Mouse (Mus musculus) brain, embryonic 18.5 days (tissue): Measurements from ENCODE around the gene Tpt1.
"Not testable (repeated sequence)": the region's sequence is repeated elsewhere in the genome, so short reads cannot be mapped to it uniquely, and the experiment has no call there.

Experiments
- DNase-seq: peaks from one replicate; pipeline ENCODE4 v3.0.0-alpha.2; 2012; ENCODE audit warnings: low read depth, low spot score

Tpt1 gene

GRCm38 (mm10) chr14:75844867-75845697 is at the start of gene Tpt1:
Gene Tpt1, plus strand, starts transcription at chr14:75845093.
- peak; percentile 90 for DNase-seq

DNA sequence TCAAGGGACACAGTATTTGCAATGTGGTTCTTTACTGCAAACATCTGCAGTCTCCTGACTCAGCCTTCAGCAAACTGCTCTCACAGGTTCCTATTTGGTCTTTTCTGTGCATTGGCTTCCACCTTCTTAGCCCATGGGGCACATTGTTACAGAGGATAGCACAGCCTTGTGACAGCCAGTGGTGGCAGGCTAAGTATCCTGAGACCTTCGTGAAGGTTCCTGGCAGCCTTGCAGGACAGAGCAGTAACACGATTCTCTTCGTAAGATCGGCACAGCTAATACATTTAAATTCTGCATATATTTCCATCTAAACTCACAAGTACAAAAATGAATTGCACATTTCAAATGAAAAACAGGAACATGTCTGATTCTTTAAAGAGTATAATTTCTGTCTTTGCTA is 49.0 kb upstream of the Tpt1 start:
- DNase-seq: no peak

DNA sequence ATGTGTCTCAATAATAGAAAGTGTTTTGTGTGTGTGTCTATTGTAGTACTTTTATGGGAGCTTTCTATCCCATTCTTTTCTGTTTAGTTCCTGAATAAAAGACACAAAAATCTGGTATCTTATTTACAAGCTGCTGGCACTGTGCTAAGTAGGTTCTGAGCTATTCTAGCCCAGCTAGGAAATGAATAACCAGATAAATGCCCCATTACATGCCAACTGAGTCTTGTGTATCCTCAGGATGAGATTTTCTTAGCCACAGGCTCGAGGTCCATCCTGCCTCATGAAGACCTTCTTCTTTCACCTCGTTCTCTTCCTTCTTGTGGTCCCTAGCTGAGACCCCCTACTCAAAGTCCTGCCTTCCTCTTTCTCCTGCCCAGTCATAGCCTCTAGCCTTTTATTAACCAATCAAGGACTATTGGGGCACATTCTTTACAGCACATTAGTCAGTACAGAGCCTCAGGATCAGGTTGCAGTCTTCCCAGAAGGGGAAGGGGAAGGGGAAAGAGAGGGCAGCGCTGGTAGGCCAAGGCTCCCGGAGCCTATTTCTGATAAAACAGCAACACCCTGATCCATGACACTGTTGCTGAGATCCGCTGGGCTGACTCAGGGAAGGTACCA is 47.0 kb upstream of the Tpt1 start:
- no peak for DNase-seq

DNA sequence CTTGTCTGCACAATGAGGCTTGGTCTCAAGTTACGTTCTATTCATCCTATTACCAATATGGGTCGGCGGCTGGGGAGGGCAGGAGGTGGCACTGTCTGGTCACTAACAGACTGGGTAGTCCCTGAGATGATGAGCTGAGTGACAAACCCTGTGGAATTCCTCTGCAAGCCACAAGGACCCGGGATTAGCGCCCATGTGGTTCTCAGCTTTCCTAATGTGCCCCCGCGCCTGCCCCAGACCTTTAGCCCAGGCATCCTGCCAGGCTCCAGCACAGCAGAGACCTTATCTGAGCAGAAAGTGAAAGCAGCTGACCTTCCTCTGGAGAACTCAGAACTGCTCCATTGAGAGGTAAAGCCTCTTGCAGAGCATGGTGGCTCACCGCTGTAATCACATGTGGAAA is 37.1 kb upstream of the Tpt1 start:
- no peak for DNase-seq

DNA sequence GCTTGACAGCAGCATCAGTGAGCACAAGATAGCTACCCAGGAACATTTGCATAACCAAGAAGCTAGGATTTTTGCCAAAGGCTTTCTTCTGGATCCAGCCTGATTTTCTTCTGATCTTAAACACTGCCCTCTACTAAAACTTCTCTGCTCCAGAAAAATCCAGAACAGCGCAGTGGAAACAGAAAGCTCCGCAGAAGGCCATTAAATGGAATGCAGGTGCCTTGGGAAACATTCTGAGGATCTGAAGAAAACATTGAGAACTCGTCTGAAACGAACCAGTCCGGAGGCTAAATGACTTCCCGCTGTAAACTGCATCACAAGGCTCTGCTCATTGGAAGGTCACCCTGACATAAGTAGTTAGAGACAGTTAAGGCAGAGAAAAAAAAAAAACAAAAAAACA is 35.0 kb upstream of the Tpt1 start:
- DNase-seq: no peak

DNA sequence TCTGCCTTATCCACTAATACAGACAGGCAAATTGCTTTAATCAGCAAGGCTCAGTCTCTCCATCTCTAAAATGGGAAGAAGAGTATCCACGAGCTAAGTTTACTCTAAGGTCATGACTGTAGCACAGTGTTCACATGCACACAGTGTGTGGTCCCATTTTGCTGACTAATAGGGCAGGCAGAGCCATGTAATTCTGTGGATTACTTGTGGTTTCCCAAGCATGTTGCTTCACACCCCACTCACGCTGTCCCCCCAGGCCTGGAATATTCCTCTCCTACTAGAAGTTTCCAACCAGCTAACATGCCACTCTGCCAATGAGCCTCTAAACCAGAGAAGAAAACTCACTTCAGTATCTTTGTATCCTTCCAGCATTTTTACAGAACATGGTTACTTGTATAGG is 26.4 kb upstream of the Tpt1 start:
- DNase-seq: no peak

DNA sequence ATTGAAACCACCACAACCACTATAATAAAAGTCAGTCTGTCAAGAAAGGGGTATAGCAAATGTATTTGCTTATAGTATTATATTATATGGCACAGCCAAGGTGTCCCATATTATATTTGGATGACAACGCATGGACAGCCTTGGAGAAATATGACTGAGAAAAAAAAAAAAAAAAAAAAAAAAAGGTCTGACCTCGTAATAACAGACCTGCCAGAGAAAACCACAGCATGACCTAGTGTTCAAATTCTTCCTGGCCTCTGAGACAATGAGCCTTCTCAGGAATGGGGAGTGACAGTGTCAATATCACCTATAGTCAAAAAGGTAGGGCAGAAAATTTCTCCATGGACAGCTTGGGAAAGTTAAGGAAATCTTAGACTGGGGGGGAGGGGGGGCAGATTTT is 25.6 kb upstream of the Tpt1 start:
- no peak for DNase-seq

DNA sequence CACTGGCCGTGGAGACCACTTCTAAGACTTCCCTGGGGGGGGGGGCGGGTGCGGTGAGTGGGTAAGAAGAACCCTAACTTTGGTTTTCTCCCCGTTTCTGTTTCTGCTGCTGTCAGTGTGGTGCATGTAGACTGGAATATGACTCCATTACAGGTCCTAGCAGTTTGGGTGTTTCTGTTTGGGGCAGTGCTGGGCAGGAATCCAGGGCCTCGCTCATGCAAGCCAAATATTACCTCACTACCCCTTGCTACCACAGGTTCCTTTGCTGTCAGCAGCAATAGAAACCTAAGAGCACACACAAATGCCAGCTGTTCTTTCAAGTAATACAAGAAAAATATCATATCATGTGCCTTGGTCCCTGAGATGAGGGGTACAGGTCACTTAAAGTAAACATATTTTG is 24.9 kb upstream of the Tpt1 start:
- no peak for DNase-seq

DNA sequence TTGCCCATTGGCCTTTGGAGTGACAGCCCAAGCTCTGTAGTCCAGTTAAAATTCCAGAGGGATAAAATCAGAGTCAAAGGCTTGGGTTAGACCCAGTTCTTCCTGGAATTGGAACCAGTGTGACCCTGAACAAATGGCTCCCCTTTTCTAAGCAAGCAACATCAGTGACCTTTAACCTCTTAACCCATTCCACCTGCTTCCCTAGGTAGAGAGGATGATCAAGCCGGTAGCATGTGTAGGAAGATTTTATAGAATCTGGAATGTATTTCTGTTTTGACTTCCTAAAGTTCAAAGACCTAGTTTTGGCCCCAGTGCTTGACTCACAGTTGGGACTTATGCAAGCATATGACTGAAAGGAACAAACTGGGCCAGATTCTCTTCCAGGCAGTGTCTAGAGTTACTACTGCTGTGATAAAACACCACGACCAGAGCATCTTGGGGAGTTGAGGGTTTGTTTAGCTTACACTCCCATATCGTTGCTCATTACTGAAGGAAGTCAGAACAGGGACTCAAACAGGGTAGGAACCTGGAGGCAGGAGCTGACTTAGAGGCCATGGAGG is 18.0 kb upstream of the Tpt1 start:
- no peak for DNase-seq

GRCm38 (mm10) chr14:75828221-75828620 is 16.7 kb upstream of the Tpt1 start:
- DNase-seq: no peak

DNA sequence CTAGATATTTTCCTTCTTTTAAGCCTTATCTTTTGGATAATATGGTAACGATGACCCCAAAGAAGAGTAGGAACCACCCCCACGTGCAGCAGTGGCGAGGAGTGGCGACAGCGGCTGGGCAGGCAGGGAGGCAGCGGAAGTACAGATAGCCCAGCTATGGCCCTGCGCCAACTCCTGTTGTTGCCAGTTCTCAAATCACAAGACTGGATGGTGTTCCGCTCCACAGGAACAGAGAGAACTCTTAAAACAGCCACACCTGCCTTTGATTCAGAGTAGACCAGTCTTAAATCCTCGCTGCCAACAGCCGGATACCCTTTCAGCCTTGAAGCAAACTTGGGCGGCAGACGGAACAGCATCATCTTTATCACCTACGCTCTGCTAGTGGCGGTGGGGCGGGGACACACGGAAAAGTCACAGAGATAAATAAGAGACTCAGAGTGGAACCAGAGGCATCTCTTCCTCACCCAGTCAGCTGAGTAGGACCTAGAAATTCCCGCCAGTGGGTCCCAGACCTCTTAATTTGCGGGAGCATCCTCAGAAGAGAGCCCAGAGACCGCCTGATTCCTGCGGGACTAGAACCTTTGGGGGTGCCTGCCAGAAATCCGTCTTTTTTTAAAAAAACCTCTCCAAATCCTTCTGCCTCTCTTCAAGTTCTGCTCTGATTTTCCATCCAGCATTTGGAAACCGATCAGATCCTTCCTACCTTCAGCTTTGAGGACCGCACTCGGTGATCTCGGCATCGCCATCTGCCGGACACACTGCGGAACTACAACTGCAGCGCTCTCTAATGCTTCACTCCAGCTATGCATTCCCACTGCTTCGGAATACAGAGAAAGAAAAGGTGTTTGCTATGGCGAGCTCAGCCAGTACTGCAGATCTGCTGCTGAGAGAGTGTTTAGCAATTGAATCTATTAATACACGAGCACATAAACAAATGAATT is 15.8 kb upstream of the Tpt1 start:
- peak; percentile 74 for DNase-seq

GRCm38 (mm10) chr14:75829817-75830216 is 15.1 kb upstream of the Tpt1 start:
- DNase-seq: not testable (repeated sequence)

GRCm38 (mm10) chr14:75832031-75832430 is 12.9 kb upstream of the Tpt1 start:
- no peak for DNase-seq

DNA sequence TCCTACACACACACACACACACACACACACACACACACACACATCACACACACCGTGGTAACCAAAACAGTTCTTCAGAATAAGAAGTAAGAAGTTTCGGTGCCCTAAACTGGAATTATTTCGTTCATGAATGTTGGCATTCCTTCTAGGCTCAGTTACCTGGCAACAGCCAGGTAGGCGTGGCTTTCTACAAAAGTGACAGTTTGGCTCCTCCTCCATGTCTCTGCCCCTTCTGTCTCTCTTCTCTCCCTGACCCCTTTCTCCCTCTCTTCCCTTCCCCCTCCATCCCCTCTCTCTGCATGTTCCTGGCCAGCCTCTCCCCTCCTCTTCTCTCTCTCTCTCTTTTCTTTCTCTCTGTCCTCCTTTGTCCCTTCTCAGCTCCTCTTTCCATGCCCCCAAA is 11.9 kb upstream of the Tpt1 start:
- DNase-seq: no peak

DNA sequence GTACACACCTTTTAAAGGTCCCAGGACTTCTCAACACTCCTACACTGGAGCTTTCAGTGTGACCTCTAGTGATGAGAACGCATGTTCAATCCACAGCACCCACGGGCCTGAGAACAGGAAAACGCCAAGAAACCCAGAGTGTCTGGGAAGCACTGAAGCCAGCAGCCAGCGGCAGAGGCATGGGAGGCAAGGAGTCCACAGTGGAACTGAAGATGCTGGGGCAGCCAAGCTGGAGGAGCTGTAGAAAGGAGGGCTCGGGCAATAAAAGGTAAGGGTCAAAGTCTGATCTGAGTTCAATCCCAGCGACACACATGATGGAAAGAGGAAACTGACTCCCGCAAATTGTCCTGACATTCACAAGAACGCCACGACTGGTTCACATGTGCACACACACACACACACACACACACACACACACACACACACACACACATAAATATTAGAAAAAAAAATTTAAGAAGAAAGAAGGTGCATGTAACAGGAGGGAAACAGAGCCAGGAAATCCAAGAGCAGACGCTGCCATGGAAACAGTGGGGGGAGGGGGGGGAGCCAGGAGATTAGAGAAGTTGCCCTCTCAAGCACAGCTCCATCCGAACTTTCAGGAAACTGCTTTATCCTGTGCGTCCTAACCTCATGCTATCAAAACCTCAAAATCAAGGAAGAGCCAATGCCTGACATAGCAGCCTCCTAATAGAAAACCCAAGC is 11.2 kb upstream of the Tpt1 start:
- no peak for DNase-seq

DNA sequence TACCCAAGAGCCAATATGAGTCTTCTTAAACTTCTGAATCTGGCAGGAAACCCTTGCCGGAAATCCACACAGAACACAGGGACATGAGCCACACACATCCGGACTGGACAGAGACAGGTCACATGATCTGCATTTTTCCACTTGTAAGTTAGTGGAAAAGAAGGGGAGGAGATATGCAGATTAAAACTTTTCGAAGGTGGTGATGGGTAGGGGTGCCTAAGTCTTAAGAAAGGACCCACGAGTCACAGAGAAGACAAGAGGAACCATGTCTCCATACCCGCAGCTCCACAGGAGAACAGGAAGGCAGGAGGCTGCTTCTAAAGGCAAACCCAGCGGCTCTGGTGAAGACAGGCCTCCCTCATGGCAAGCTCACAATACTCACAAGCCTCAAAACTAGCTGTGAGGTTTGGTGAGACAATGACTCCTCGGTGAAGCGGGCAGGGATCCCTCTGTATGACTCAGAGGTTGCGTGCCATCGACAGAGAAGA is 10.6 kb upstream of the Tpt1 start:
- no peak for DNase-seq

DNA sequence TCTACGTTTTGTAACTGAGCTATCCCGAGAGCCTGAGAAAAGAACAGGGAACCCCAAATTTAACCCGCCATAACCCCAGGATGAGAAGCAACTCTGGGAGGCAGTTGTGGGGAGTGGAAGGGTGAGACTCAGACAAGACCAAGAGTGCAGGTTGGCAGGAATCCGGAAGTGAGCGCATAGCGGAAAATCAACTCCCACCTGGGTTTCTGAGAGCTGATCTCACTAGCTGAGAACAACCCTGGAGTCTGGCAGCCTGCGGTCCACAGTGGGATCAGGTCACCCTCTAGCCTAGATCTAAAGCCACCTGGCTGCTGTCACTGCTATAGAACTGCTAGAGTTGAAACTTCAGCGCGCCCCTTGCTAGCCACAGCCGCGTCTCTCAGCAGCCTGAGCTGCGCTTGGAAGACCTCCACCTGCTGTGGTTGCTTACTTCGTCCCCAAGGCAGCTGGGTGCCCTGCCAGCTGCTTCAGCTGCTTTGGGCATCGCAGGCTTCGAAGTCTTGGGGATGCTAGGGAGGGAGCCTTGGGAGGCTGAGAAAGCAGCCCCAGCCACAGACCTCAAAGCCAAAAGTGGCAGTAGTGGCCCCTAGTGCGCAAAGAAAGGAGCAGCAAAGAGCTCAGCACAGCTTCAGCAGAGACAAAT is 10.0 kb upstream of the Tpt1 start:
- DNase-seq: no peak

DNA sequence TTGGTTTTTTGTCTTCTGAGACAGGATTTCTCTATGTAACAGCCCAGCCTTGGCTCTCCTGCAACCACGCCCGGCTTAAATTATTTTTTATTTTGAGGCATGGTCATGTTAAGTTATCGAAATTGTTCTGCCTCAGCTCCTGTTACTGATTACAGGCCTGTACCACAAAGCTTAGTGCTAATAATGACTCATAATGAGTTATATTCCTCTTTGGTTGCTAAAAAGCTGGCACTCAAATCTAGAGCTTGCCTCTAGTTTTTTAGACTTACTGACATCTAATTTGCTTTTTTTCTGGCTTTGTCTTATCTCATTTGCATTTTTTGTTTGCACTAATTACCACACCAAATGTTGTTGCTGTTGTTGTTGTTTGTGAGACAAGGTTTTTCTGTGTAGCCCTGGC is 8.3 kb upstream of the Tpt1 start:
- DNase-seq: no peak

GRCm38 (mm10) chr14:75837048-75837916 is 7.6 kb upstream of the Tpt1 start:
- no peak for DNase-seq

DNA sequence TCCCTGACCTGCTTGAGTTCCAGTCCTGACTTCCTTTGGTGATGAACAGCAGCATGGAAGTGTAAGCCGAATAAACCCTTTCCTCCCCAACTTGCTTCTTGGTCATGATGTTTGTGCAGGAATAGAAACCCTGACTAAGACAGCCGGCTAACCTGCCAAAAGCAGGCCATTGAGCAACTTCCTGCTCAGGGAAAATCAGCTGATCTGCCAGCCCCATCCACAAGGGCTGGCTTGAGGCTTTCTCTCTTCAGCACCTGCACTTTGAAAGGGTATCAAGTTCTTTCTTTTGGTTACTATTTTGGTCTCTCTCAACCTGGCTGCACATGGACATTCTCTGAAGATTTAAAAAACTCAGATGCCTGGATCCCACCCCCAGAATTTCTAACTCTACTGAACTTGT is 3.1 kb upstream of the Tpt1 start:
- DNase-seq: not testable (repeated sequence)
